Mouse (Mus musculus): ENCODE measurements at regions not wholly inside any gene's neighbourhood (a gene's known extent, or its start where the extent isn't known, plus 50 kb on each side); places are given as distances from the start of the nearest gene placed in this dataset.

- WGBS = 85% methylated on average over 2 of the region's 2 CpGs
- Histone ChIP-seq H3K4me1 (peaks cover 13% of the 10 kb centered on the region), H3K27me3 (no peaks in the 10 kb centered on the region), H3K36me3 (no peaks in the 10 kb centered on the region), H3K9ac (no peak overlapping the region), H3K27ac (no peak overlapping the region), H3K4me3 (no peak overlapping the region), H3K4me2 (replicated peaks) (no peak overlapping the region), H3K9me3 (no peaks in the 10 kb centered on the region)
- ATAC-seq (ENCODE audit: insufficient number of reproducible peaks, insufficient read depth, low FRiP score, low TSS enrichment) = no peak
Measured at GRCm38 (mm10) chr15:36933581-36933991, 74.0 kb downstream of the Zfp706 start.

- 62% methylated on average over 2 of the region's 2 CpGs for WGBS
- Histone ChIP-seq H3K27me3 (no peaks in the 10 kb centered on the region), H3K4me1 (0 out of 2 replicates have a peak, but pooled peaks cover 3% of the 10 kb centered on the region), H3K4me2 (replicated peaks) (no peak overlapping the region), H3K4me3 (no peak overlapping the region), H3K36me3 (no peaks in the 10 kb centered on the region), H3K27ac (no peak overlapping the region), H3K9ac (no peak overlapping the region), H3K9me3 (no peaks in the 10 kb centered on the region)
- no peak for ATAC-seq (ENCODE audit: insufficient number of reproducible peaks, insufficient read depth, low FRiP score, low TSS enrichment)
Measured at GRCm38 (mm10) chr15:36931460-36931859, 76.1 kb downstream of the Zfp706 start.

DNA sequence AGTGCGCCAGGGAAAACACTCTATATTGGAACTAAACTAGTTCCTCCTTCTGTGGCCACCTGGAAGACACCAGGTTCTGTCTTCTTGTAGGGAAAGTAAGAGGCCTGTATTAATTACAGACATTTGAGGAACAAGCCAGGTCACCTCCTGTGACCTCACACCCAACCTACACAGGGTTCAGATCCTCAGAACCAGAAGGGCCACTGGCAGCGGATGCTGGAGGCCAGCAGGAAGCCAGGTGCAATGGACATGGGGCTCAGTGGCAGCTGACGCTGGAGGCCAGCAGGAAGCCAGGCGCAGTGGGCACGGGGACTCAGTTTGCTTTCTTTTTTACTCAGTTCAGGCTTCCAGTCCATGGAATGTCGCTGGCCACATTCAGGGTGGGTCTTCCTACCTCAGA, 77.1 kb downstream of the Zfp706 start:
- Histone ChIP-seq H3K9ac (no peak overlapping the region), H3K36me3 (no peaks in the 10 kb centered on the region)
- WGBS = 69% methylated on average over 6 of the region's 6 CpGs

DNA sequence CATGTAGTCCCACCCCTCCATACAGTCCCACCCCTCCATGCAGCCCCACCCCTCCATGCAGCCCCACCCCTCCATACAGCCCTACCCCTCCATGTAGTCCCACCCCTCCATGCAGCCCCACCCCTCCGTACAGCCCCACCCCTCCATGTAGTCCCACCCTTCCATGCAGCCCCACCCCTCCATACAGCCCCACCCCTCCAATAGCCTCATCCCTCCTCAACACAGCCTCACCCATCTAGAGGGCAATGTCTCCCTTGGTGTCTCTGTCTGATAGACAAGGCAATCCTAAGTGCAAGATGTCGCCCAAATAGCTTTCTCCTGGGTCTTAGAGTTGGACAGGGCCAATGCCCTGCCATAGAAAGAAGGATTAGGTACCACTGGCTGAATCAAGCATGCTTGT, 77.8 kb downstream of the Zfp706 start:
- no peak for ATAC-seq (ENCODE audit: insufficient number of reproducible peaks, insufficient read depth, low FRiP score, low TSS enrichment)

More for the DNA sequence above, 77.1 kb downstream of the Zfp706 start:
- no peak overlapping the region for H3K4me3 ChIP-seq
- H3K27ac ChIP-seq = no peak overlapping the region
- H3K9me3 ChIP-seq = no peaks in the 10 kb centered on the region
- H3K4me2 ChIP-seq (replicated peaks) = no peak overlapping the region
- ATAC-seq (ENCODE audit: insufficient number of reproducible peaks, insufficient read depth, low FRiP score, low TSS enrichment) = no peak
- 0 out of 2 replicates have a peak, but pooled peaks cover 3% of the 10 kb centered on the region for H3K4me1 ChIP-seq
- H3K27me3 ChIP-seq = no peaks in the 10 kb centered on the region

GRCm38 (mm10) chr15:36929088-36929487, 78.5 kb downstream of the Zfp706 start:
- H3K9ac ChIP-seq = no peak overlapping the region
- H3K27ac ChIP-seq = no peak overlapping the region
- no peak overlapping the region for H3K4me2 ChIP-seq (replicated peaks)
- ATAC-seq (ENCODE audit: insufficient number of reproducible peaks, insufficient read depth, low FRiP score, low TSS enrichment) = no peak
- no peak overlapping the region for H3K4me3 ChIP-seq
- H3K27me3 ChIP-seq = no peaks in the 10 kb centered on the region
- H3K4me1 ChIP-seq = no peaks in the 10 kb centered on the region
- no peaks in the 10 kb centered on the region for H3K9me3 ChIP-seq
- no peaks in the 10 kb centered on the region for H3K36me3 ChIP-seq
- 94% methylated on average over 3 of the region's 3 CpGs for WGBS

More for the DNA sequence above, 77.8 kb downstream of the Zfp706 start:
- Histone ChIP-seq H3K9me3 (no peaks in the 10 kb centered on the region), H3K4me2 (replicated peaks) (no peak overlapping the region), H3K36me3 (no peaks in the 10 kb centered on the region), H3K4me3 (no peak overlapping the region), H3K4me1 (no peaks in the 10 kb centered on the region), H3K9ac (no peak overlapping the region), H3K27ac (no peak overlapping the region), H3K27me3 (no peaks in the 10 kb centered on the region)
- WGBS = 83% methylated on average over 2 of the region's 2 CpGs

GRCm38 (mm10) chr15:36928678-36929077, 78.9 kb downstream of the Zfp706 start:
- no peak overlapping the region for H3K4me2 ChIP-seq (replicated peaks)
- no peak overlapping the region for H3K9ac ChIP-seq
- H3K9me3 ChIP-seq = no peaks in the 10 kb centered on the region
- no peak overlapping the region for H3K4me3 ChIP-seq
- WGBS = 95% methylated on average over 4 of the region's 4 CpGs
- no peaks in the 10 kb centered on the region for H3K27me3 ChIP-seq
- no peak overlapping the region for H3K27ac ChIP-seq
- H3K4me1 ChIP-seq = no peaks in the 10 kb centered on the region
- no peak for ATAC-seq (ENCODE audit: insufficient number of reproducible peaks, insufficient read depth, low FRiP score, low TSS enrichment)
- H3K36me3 ChIP-seq = no peaks in the 10 kb centered on the region

- no peak overlapping the region for H3K27ac ChIP-seq
- no peaks in the 10 kb centered on the region for H3K27me3 ChIP-seq
- no peaks in the 10 kb centered on the region for H3K4me1 ChIP-seq
- no peak overlapping the region for H3K4me3 ChIP-seq
- no peaks in the 10 kb centered on the region for H3K36me3 ChIP-seq
- no peak for ATAC-seq (ENCODE audit: insufficient number of reproducible peaks, insufficient read depth, low FRiP score, low TSS enrichment)
- WGBS = 57% methylated on average over 5 of the region's 5 CpGs
- no peaks in the 10 kb centered on the region for H3K9me3 ChIP-seq
- H3K9ac ChIP-seq = no peak overlapping the region
- H3K4me2 ChIP-seq (replicated peaks) = no peak overlapping the region
Measured at GRCm38 (mm10) chr15:36927436-36927835, 80.1 kb downstream of the Zfp706 start.

DNA sequence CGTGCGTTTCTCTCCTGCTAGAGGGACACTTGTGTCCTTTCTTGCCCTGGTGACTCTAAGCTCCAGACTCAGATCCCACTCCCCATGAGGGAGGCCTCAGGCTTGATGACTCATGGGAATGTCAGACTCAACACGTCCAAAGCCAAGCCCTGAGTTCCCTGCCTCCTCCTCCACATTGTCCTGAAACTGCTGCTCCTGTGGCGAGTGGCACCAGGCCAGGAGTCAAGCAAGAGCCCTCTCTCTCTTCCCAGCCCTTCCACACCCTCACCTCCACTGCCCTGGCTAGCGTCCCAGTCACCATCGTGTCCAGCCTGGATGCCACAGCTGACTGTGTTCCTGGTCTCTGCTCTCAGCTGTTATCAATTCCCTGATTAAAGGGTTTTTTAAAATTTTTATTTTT, 83.4 kb downstream of the Zfp706 start:
- H3K4me2 ChIP-seq (replicated peaks) = no peak overlapping the region
- 82% methylated on average over 6 of the region's 6 CpGs for WGBS
- H3K9ac ChIP-seq = no peak overlapping the region
- no peaks in the 10 kb centered on the region for H3K27me3 ChIP-seq
- ATAC-seq (ENCODE audit: insufficient number of reproducible peaks, insufficient read depth, low FRiP score, low TSS enrichment) = no peak
- no peaks in the 10 kb centered on the region for H3K9me3 ChIP-seq
- H3K27ac ChIP-seq = no peak overlapping the region
- no peaks in the 10 kb centered on the region for H3K36me3 ChIP-seq
- no peaks in the 10 kb centered on the region for H3K4me1 ChIP-seq
- no peak overlapping the region for H3K4me3 ChIP-seq

DNA sequence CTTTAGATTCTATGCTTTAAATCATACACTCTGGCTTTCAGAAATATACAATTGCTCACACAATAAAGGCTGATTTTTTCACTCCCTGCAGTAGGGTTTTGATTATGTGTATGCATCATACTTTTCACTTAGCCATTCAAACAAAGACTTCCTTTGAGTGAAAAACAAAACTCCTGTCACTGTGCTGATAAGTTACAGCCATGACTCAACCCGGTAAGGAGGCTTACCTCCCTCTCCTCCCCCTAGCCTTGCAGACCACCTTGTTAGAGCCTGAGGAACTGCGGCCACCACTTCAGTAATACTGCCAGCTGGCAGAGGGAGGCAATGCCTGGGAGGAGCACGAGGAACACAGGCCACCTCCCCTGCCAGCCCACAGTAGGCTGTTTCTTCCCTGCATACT, 86.2 kb downstream of the Zfp706 start:
- Histone ChIP-seq H3K4me3 (no peak overlapping the region), H3K4me1 (no peaks in the 10 kb centered on the region), H3K27me3 (no peaks in the 10 kb centered on the region), H3K27ac (no peak overlapping the region), H3K9me3 (no peaks in the 10 kb centered on the region), H3K4me2 (replicated peaks) (no peak overlapping the region), H3K36me3 (no peaks in the 10 kb centered on the region), H3K9ac (no peak overlapping the region)
- ATAC-seq (ENCODE audit: insufficient number of reproducible peaks, insufficient read depth, low FRiP score, low TSS enrichment) = no peak
- 33% methylated on average over 3 of the region's 3 CpGs for WGBS

GRCm38 (mm10) chr15:36920886-36921285, 86.7 kb downstream of the Zfp706 start:
- no peak for ATAC-seq (ENCODE audit: insufficient number of reproducible peaks, insufficient read depth, low FRiP score, low TSS enrichment)
- H3K4me1 ChIP-seq = no peaks in the 10 kb centered on the region
- no peak overlapping the region for H3K27ac ChIP-seq
- no peaks in the 10 kb centered on the region for H3K36me3 ChIP-seq
- H3K9ac ChIP-seq = no peak overlapping the region
- H3K9me3 ChIP-seq = no peaks in the 10 kb centered on the region
- no peaks in the 10 kb centered on the region for H3K27me3 ChIP-seq
- no peak overlapping the region for H3K4me2 ChIP-seq (replicated peaks)
- H3K4me3 ChIP-seq = no peak overlapping the region

DNA sequence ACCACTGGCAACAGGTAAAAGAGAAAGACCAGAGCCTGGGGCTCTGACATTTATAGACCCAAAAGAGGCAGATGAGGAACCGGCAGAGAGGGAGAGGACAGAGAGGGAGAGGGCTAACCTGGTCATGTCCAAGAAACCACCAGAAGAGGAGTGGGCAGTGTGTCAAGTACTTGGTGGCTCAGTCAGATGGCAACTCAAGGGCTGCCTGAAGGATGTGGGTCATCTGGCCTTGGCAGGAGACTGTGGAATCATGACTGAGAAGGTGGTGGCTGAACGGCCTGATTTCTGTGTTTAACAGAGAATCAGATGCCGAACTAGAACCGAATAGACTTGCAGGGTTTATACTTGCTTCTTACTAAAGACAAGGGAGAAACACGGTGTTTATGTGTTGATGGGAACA, 87.9 kb downstream of the Zfp706 start:
- no peak overlapping the region for H3K9ac ChIP-seq
- H3K27me3 ChIP-seq = no peaks in the 10 kb centered on the region
- H3K27ac ChIP-seq = no peak overlapping the region
- no peak for ATAC-seq (ENCODE audit: insufficient number of reproducible peaks, insufficient read depth, low FRiP score, low TSS enrichment)
- H3K4me2 ChIP-seq (replicated peaks) = no peak overlapping the region
- 87% methylated on average over 5 of the region's 5 CpGs for WGBS
- no peaks in the 10 kb centered on the region for H3K9me3 ChIP-seq
- H3K4me1 ChIP-seq = no peaks in the 10 kb centered on the region
- no peaks in the 10 kb centered on the region for H3K36me3 ChIP-seq
- no peak overlapping the region for H3K4me3 ChIP-seq

DNA sequence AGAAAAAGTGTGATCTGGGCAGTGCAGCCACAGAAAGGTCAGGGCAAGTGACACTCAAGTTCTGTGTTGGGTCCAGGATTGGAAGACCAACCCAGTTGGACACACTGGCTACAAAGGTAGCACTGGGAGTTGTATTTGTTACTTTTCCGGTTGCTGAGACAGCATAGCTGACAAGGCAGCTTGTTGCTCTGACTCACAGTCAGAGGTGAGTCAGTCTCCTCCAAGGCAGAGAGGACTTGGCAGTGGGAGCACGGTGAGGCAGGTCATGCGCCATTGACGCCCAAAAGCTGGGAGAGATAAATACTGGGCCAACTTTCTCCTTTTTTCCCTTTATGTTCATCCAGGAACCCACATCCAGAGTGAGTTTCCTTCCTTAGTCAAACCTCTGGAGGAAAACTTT, 88.4 kb downstream of the Zfp706 start:
- H3K9me3 ChIP-seq = no peaks in the 10 kb centered on the region
- WGBS = 87% methylated on average over 4 of the region's 4 CpGs
- H3K4me1 ChIP-seq = no peaks in the 10 kb centered on the region
- no peak overlapping the region for H3K9ac ChIP-seq
- H3K36me3 ChIP-seq = no peaks in the 10 kb centered on the region
- H3K27ac ChIP-seq = no peak overlapping the region
- ATAC-seq (ENCODE audit: insufficient number of reproducible peaks, insufficient read depth, low FRiP score, low TSS enrichment) = no peak
- H3K4me3 ChIP-seq = no peak overlapping the region
- no peak overlapping the region for H3K4me2 ChIP-seq (replicated peaks)
- H3K27me3 ChIP-seq = no peaks in the 10 kb centered on the region

- no peak for ATAC-seq (ENCODE audit: insufficient number of reproducible peaks, insufficient read depth, low FRiP score, low TSS enrichment)
- H3K27me3 ChIP-seq = no peaks in the 10 kb centered on the region
- H3K36me3 ChIP-seq = no peaks in the 10 kb centered on the region
- H3K4me1 ChIP-seq = no peaks in the 10 kb centered on the region
- H3K9me3 ChIP-seq = no peaks in the 10 kb centered on the region
- 77% methylated on average over 4 of the region's 4 CpGs for whole genome bisulfite sequencing
- no peak overlapping the region for H3K9ac ChIP-seq
- H3K27ac ChIP-seq = no peak overlapping the region
- H3K4me3 ChIP-seq = no peak overlapping the region
- H3K4me2 ChIP-seq (replicated peaks) = no peak overlapping the region
Measured at GRCm38 (mm10) chr15:36916998-36917397, 90.6 kb downstream of the Zfp706 start.
